Comparison of ENCODE assay signal across 29 mouse cellular contexts in the genomic region with DNA sequence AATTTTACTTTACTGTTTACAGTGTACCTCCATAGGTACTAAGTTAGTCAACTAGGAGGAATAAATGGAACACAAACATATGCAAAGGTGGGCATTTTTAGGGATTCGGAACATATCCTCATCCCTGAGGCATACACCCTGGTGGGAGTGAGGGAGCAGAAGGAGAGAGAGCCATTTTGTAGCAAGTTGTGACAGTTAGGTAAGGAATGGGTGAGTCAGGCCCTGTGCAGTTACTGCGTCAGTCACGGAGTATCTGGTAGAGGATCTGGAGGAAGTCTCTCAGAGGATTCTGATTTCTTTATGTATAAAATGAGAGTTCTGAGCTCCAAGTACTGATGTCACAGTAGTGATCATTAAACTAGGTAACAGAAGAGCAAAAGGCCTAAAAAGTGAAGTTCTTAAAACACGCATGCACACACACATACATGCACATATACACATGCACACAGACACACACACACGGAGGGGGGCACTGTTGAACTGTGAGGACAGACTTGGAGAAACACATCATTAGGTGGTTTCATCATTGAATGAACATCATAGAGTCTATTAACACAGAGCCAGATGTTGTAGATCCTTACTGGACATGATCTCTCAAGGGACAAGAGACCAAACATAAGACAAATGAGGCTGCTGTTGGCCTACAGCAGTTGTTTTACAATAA. TPM values are rescaled to one million over a fixed set of nuclear protein-coding genes. Genes with fewer than 3 reads are reported as not detected.
DNase-seq lines count a peak whose midpoint lies in the region; ATAC-seq and TF ChIP-seq lines count a peak whose summit lies in the region.
"Had no signal": no experiment of that assay in that cellular context is flagged by ENCODE, and none has a peak within 500 bp of the region (broad histone marks: within the 10 kb centered on the region; RNA-seq: fewer than 3 reads in every experiment).

No protein-coding gene starts in this region.

- ATAC-seq in kidney, postnatal 0 days (replicated peaks; ENCODE audit: low FRiP score, low read depth), result no peak
- no peak for ATAC-seq in lung, embryonic 16.5 days (ENCODE audit: low read depth)
- ATAC-seq: forebrain, embryonic 13.5 days; forebrain, embryonic 16.5 days; hindbrain, postnatal 0 days; Patski had no signal

- H3K27me3 ChIP-seq in kidney, postnatal 0 days (ENCODE audit: insufficient read depth, low read length), result no peaks in the 10 kb centered on the region
- no peaks in the 10 kb centered on the region for H3K27me3 ChIP-seq in lung, embryonic 16.5 days (ENCODE audit: control insufficient read depth, insufficient read depth, low read depth, low read length)
- H3K27me3 ChIP-seq: embryonic facial prominence, embryonic 13.5 days; forebrain, embryonic 13.5 days; heart, embryonic 13.5 days; Patski had no signal

- peaks cover 10% of the 10 kb centered on the region; the same call in 1 of the 2 replicates for H3K4me1 ChIP-seq in kidney, postnatal 0 days (replicated peaks; ENCODE audit: insufficient read depth, low read length)
- H3K4me1 ChIP-seq in lung, embryonic 16.5 days (replicated peaks; ENCODE audit: control insufficient read depth, insufficient read depth, low read length), result peaks cover 31% of the 10 kb centered on the region

- H3K4me3 ChIP-seq in kidney, postnatal 0 days (replicated peaks; ENCODE audit: low read depth, low read length), result no peak overlapping the region
- H3K4me3 ChIP-seq in lung, embryonic 16.5 days (ENCODE audit: low read length), result no peak overlapping the region
- H3K4me3 ChIP-seq: embryonic facial prominence, embryonic 10.5 days; embryonic facial prominence, embryonic 13.5 days; forebrain, embryonic 10.5 days; forebrain, embryonic 13.5 days; heart, adult 2 months; heart, embryonic 10.5 days; heart, embryonic 13.5 days had no signal

- 0 out of 2 replicates have a peak, but pooled peaks have one; percentile 2 for TF ChIP-seq CTCF in kidney, postnatal 0 days (IDR thresholded peaks at IDR 0.05; ENCODE audit: low read depth)

- no peak overlapping the region for H3K9ac ChIP-seq in kidney, postnatal 0 days (ENCODE audit: low read depth, low read length)
- H3K9ac ChIP-seq in lung, embryonic 16.5 days (ENCODE audit: low read length), result no peak overlapping the region
- H3K9ac ChIP-seq: embryonic facial prominence, embryonic 13.5 days; forebrain, embryonic 13.5 days; heart, embryonic 13.5 days; hindbrain, embryonic 14.5 days had no signal

- WGBS in kidney, postnatal 0 days, result 86% methylated on average over 5 of the region's 5 CpGs
- WGBS in lung, embryonic 16.5 days, result 80% methylated on average over 5 of the region's 5 CpGs

- DNase-seq in kidney, postnatal 0 days (ENCODE audit: low spot score), result peak; percentile 66
- no peak for DNase-seq in kidney, adult 9 months
- no peak for DNase-seq in lung, postnatal 36 days
- peak; percentile 64 for DNase-seq in NIH3T3 (ENCODE audit: low read depth)
- no peak for DNase-seq in testis, postnatal 14 days (ENCODE audit: low spot score)
- DNase-seq: adrenal gland, postnatal 10 days; adrenal gland, postnatal 36 days; cerebellum, adult 8-10 months; cerebellum, postnatal 10 days; cerebellum, postnatal 36 days; embryo, embryonic 11 days; gastrocnemius, postnatal 10 days; gastrocnemius, postnatal 36 days; heart, adult 2 months; heart, postnatal 14 days; heart, postnatal 4 days had no signal

- no peak overlapping the region for H3K4me2 ChIP-seq in kidney, postnatal 0 days (ENCODE audit: low read length)
- no peak overlapping the region for H3K4me2 ChIP-seq in lung, embryonic 16.5 days (ENCODE audit: low read depth, low read length)
- H3K4me2 ChIP-seq: embryonic facial prominence, embryonic 13.5 days; forebrain, embryonic 13.5 days; heart, embryonic 13.5 days; hindbrain, embryonic 14.5 days had no signal

- 0 out of 2 replicates have a peak, but pooled peaks cover 3% of the 10 kb centered on the region for H3K36me3 ChIP-seq in kidney, postnatal 0 days (ENCODE audit: insufficient read depth, low read length)
- H3K36me3 ChIP-seq in lung, embryonic 16.5 days (ENCODE audit: control insufficient read depth, insufficient read depth, low read length), result peaks cover 2% of the 10 kb centered on the region; the same call in 1 of the 2 replicates
- H3K36me3 ChIP-seq: embryonic facial prominence, embryonic 10.5 days; embryonic facial prominence, embryonic 13.5 days; forebrain, embryonic 10.5 days; heart, embryonic 10.5 days; heart, embryonic 13.5 days had no signal

- H3K9me3 ChIP-seq in kidney, postnatal 0 days (replicated peaks; ENCODE audit: low read length), result no peaks in the 10 kb centered on the region
- H3K9me3 ChIP-seq in lung, embryonic 16.5 days (ENCODE audit: control insufficient read depth, low read length), result no peaks in the 10 kb centered on the region
- H3K9me3 ChIP-seq: embryonic facial prominence, embryonic 10.5 days; embryonic facial prominence, embryonic 13.5 days; forebrain, embryonic 10.5 days; forebrain, embryonic 13.5 days; heart, embryonic 10.5 days; heart, embryonic 13.5 days had no signal

- H3K27ac ChIP-seq in kidney, postnatal 0 days, result no peak overlapping the region
- peak overlapping the region; percentile 15; the same call in 1 of the 2 replicates for H3K27ac ChIP-seq in lung, embryonic 16.5 days (ENCODE audit: low read length)
- H3K27ac ChIP-seq: embryonic facial prominence, embryonic 10.5 days; embryonic facial prominence, embryonic 13.5 days; forebrain, embryonic 10.5 days; forebrain, embryonic 13.5 days; heart, adult 2 months; heart, embryonic 10.5 days; heart, embryonic 13.5 days; hindbrain, embryonic 14.5 days; hindbrain, postnatal 0 days had no signal

RNA-seq across cellular contexts. Expression of gene Mtmr4, which starts 4.6 kb away (rescaled TPM):
- polyA plus RNA-seq in kidney, postnatal 0 days (2015; fragmentation: Nextera tagmentation; extraction: Ambion mirVana), result 19.8 and 21.0 TPM in 2 replicates
- 33.5 and 33.9 TPM in 2 replicates for polyA plus RNA-seq in lung, embryonic 16.5 days (2015; fragmentation: Nextera tagmentation; extraction: Ambion mirVana)

RNA-seq across cellular contexts. Expression of gene Sept4, which starts 18.6 kb away (rescaled TPM):
- polyA plus RNA-seq in kidney, postnatal 0 days (2015; fragmentation: Nextera tagmentation; extraction: Ambion mirVana), result 146 TPM in 2 replicates
- 96.9 and 111 TPM in 2 replicates for polyA plus RNA-seq in lung, embryonic 16.5 days (2015; fragmentation: Nextera tagmentation; extraction: Ambion mirVana)

RNA-seq across cellular contexts. Expression of gene Gm11492, which starts 20.9 kb away (rescaled TPM):
- polyA plus RNA-seq in kidney, postnatal 0 days (2015; fragmentation: Nextera tagmentation; extraction: Ambion mirVana), result not detected in 2 replicates
- not detected in 2 replicates for polyA plus RNA-seq in lung, embryonic 16.5 days (2015; fragmentation: Nextera tagmentation; extraction: Ambion mirVana)
- polyA plus RNA-seq: embryonic facial prominence, embryonic 10.5 days; embryonic facial prominence, embryonic 13.5 days; forebrain, embryonic 10.5 days; forebrain, embryonic 13.5 days; forebrain, embryonic 16.5 days; heart, embryonic 10.5 days; heart, embryonic 13.5 days; heart, embryonic 16.5 days; hindbrain, embryonic 11.5 days; hindbrain, embryonic 14.5 days; hindbrain, postnatal 0 days; Patski had no signal

RNA-seq across cellular contexts. Expression of gene Hsf5, which starts 29.6 kb away (rescaled TPM):
- polyA plus RNA-seq in kidney, postnatal 0 days (2015; fragmentation: Nextera tagmentation; extraction: Ambion mirVana), result 0.11 and 0.16 TPM in 2 replicates
- 0.25 and 0.26 TPM in 2 replicates for polyA plus RNA-seq in lung, embryonic 16.5 days (2015; fragmentation: Nextera tagmentation; extraction: Ambion mirVana)

Comparison
In these comparisons a context has a peak if more than half of its experiments do, and no peak if none do; other contexts are left out.
1. DNase-seq: peak in kidney, postnatal 0 days (single experiment) and NIH3T3 (single experiment); none in kidney, adult 9 months (single experiment), lung, postnatal 36 days (single experiment) and testis, postnatal 14 days (single experiment).